Mouse (Mus musculus) hindbrain, embryonic 10.5 days (tissue): ENCODE data around the gene Ankrd2. TPM values are rescaled to one million over a fixed set of nuclear protein-coding genes. Genes with fewer than 3 reads are reported as not detected.

ENCODE experiments used
- DNase-seq: peaks from one replicate; pipeline ENCODE4 v3.0.0-alpha.2; 2017; ENCODE audit warnings: low spot score
- H3K27ac ChIP-seq: fragments of 300-500 bp; sonication (generic); 2 replicates; pipeline ENCODE4 v1.5.1; 2016; ENCODE audit warnings: mild to moderate bottlenecking, moderate library complexity
- H3K27me3 ChIP-seq: fragments of 300-500 bp; sonication (generic); 2 replicates; pipeline ENCODE4 v1.6.1; 2016; ENCODE audit warnings: mild to moderate bottlenecking; ENCODE audit not compliant: poor library complexity, insufficient read depth, severe bottlenecking
- H3K36me3 ChIP-seq: fragments of 300-500 bp; sonication (generic); 2 replicates; pipeline ENCODE4 v1.6.1; 2016; ENCODE audit warnings: mild to moderate bottlenecking, moderate library complexity
- H3K4me1 ChIP-seq: fragments of 300-500 bp; sonication (generic); replicated peaks from 2 replicates; pipeline ENCODE4 v1.6.1; 2016; ENCODE audit warnings: mild to moderate bottlenecking
- H3K4me3 ChIP-seq: fragments of 300-500 bp; sonication (generic); 2 replicates; pipeline ENCODE4 v1.5.1; 2016; ENCODE audit warnings: mild to moderate bottlenecking, moderate library complexity
- H3K9me3 ChIP-seq: fragments of 300-500 bp; sonication (generic); 2 replicates; pipeline ENCODE4 v1.6.1; 2016; ENCODE audit warnings: mild to moderate bottlenecking, moderate library complexity
- WGBS: fragments of 180-500 bp; shearing (Covaris S2); methylation state at CpG from one replicate; pipeline ENCODE4 v1.1.7; 2016; 5-methylcytosine and 5-hydroxymethylcytosine counted together
- polyA plus RNA-seq: library from polyadenylated mRNA; unstranded; fragments of >200 nt; fragmentation: Nextera tagmentation; extraction: Ambion mirVana; gene quantifications from 2 replicates; pipeline ENCODE4 v1.2.1, GENCODE M21; 2016

The Ankrd2 gene
- polyA plus RNA-seq, result 0.39 TPM in 1 of 2 replicates, not detected in the other

- Histone ChIP-seq H3K36me3 (peaks cover 10% of the 10 kb centered on the region), H3K27me3 (peaks cover 12% of the 10 kb centered on the region), H3K4me1 (peaks cover 25% of the 10 kb centered on the region), H3K27ac (peak within 1 kb of the TSS; percentile 1; the same call in 1 of the 2 replicates), H3K4me3 (no peak within 1 kb of the TSS), H3K9me3 (no peaks in the 10 kb centered on the region)
- DNase-seq, result peak; percentile 78
- WGBS, result 67% methylated on average over 19 of the region's 19 CpGs
These were observed at the start of gene Ankrd2 for GRCm38 (mm10) chr19:42035456-42036248. Gene Ankrd2, plus strand, starts transcription at chr19:42036000.

- Histone ChIP-seq H3K9me3 (no peaks in the 10 kb centered on the region), H3K4me3 (no peak overlapping the region), H3K27ac (no peak overlapping the region), H3K36me3 (no peaks in the 10 kb centered on the region), H3K4me1 (peaks cover 19% of the 10 kb centered on the region), H3K27me3 (peaks cover 20% of the 10 kb centered on the region)
- WGBS, result 90% methylated on average over 4 of the region's 4 CpGs
- no peak for DNase-seq
These were observed 48.6 kb upstream of the Ankrd2 start for GRCm38 (mm10) chr19:41987206-41987605.

- H3K27me3 ChIP-seq, result no peaks in the 10 kb centered on the region
- 80% methylated on average over 6 of the region's 6 CpGs for WGBS
These were observed 46.0 kb upstream of the Ankrd2 start for GRCm38 (mm10) chr19:41989810-41990209.

GRCm38 (mm10) chr19:41991926-41992477 lies 43.8 kb upstream of the Ankrd2 start:
- WGBS, result 31% methylated on average over 6 of the region's 6 CpGs
- H3K4me3 ChIP-seq, result no peak overlapping the region
- H3K27ac ChIP-seq, result no peak overlapping the region
- peaks cover 30% of the 10 kb centered on the region for H3K4me1 ChIP-seq
- H3K9me3 ChIP-seq, result no peaks in the 10 kb centered on the region
- no peaks in the 10 kb centered on the region for H3K27me3 ChIP-seq
- no peak for DNase-seq
- no peaks in the 10 kb centered on the region for H3K36me3 ChIP-seq

More at GRCm38 (mm10) chr19:41989810-41990209, 46.0 kb upstream of the Ankrd2 start:
- no peaks in the 10 kb centered on the region for H3K36me3 ChIP-seq
- peaks cover 13% of the 10 kb centered on the region for H3K4me1 ChIP-seq
- no peak overlapping the region for H3K27ac ChIP-seq
- DNase-seq, result no peak
- H3K9me3 ChIP-seq, result no peaks in the 10 kb centered on the region
- H3K4me3 ChIP-seq, result no peak overlapping the region

- H3K9me3 ChIP-seq, result no peaks in the 10 kb centered on the region
- 89% methylated on average over 2 of the region's 2 CpGs for WGBS
These were observed 42.8 kb upstream of the Ankrd2 start for GRCm38 (mm10) chr19:41992971-41993370.

GRCm38 (mm10) chr19:41993484-41993883 lies 42.3 kb upstream of the Ankrd2 start:
- WGBS, result 84% methylated on average over 6 of the region's 6 CpGs
- Histone ChIP-seq H3K27me3 (no peaks in the 10 kb centered on the region), H3K4me1 (peaks cover 30% of the 10 kb centered on the region), H3K36me3 (no peaks in the 10 kb centered on the region), H3K27ac (no peak overlapping the region), H3K9me3 (no peaks in the 10 kb centered on the region), H3K4me3 (no peak overlapping the region)
- no peak for DNase-seq

More at GRCm38 (mm10) chr19:41992971-41993370, 42.8 kb upstream of the Ankrd2 start:
- DNase-seq, result no peak
- no peaks in the 10 kb centered on the region for H3K27me3 ChIP-seq
- no peak overlapping the region for H3K27ac ChIP-seq
- H3K36me3 ChIP-seq, result no peaks in the 10 kb centered on the region
- H3K4me1 ChIP-seq, result peaks cover 30% of the 10 kb centered on the region
- no peak overlapping the region for H3K4me3 ChIP-seq

GRCm38 (mm10) chr19:41994023-41994422 lies 41.8 kb upstream of the Ankrd2 start:
- H3K27ac ChIP-seq, result no peak overlapping the region
- DNase-seq, result no peak
- no peak overlapping the region for H3K4me3 ChIP-seq
- H3K9me3 ChIP-seq, result no peaks in the 10 kb centered on the region
- no peaks in the 10 kb centered on the region for H3K27me3 ChIP-seq
- H3K4me1 ChIP-seq, result peaks cover 30% of the 10 kb centered on the region
- no peaks in the 10 kb centered on the region for H3K36me3 ChIP-seq
- WGBS, result 87% methylated on average over 7 of the region's 7 CpGs

GRCm38 (mm10) chr19:41995483-41995882 lies 40.3 kb upstream of the Ankrd2 start:
- Histone ChIP-seq H3K36me3 (no peaks in the 10 kb centered on the region), H3K27me3 (no peaks in the 10 kb centered on the region), H3K27ac (peak overlapping the region; percentile 64), H3K9me3 (no peaks in the 10 kb centered on the region), H3K4me1 (peaks cover 44% of the 10 kb centered on the region), H3K4me3 (no peak overlapping the region)
- DNase-seq, result no peak
- WGBS, result 59% methylated on average over 1 of the region's 1 CpGs

- no peaks in the 10 kb centered on the region for H3K9me3 ChIP-seq
- peaks cover 50% of the 10 kb centered on the region for H3K4me1 ChIP-seq
- H3K27me3 ChIP-seq, result no peaks in the 10 kb centered on the region
- no peak overlapping the region for H3K27ac ChIP-seq
- 87% methylated on average over 10 of the region's 10 CpGs for WGBS
- no peak overlapping the region for H3K4me3 ChIP-seq
- DNase-seq, result no peak
- no peaks in the 10 kb centered on the region for H3K36me3 ChIP-seq
These were observed 38.7 kb upstream of the Ankrd2 start for GRCm38 (mm10) chr19:41997090-41997489.

GRCm38 (mm10) chr19:41998770-41999548 lies 36.8 kb upstream of the Ankrd2 start:
- DNase-seq, result no peak
- Histone ChIP-seq H3K27me3 (no peaks in the 10 kb centered on the region), H3K4me3 (no peak overlapping the region), H3K9me3 (no peaks in the 10 kb centered on the region), H3K4me1 (peaks cover 45% of the 10 kb centered on the region), H3K36me3 (no peaks in the 10 kb centered on the region), H3K27ac (no peak overlapping the region)
- 91% methylated on average over 9 of the region's 9 CpGs for WGBS

GRCm38 (mm10) chr19:41999688-42000283 lies 36.0 kb upstream of the Ankrd2 start:
- WGBS, result 89% methylated on average over 4 of the region's 4 CpGs
- DNase-seq, result no peak
- H3K9me3 ChIP-seq, result no peaks in the 10 kb centered on the region
- no peaks in the 10 kb centered on the region for H3K36me3 ChIP-seq
- H3K27me3 ChIP-seq, result no peaks in the 10 kb centered on the region
- no peak overlapping the region for H3K27ac ChIP-seq
- peaks cover 47% of the 10 kb centered on the region for H3K4me1 ChIP-seq
- H3K4me3 ChIP-seq, result no peak overlapping the region

GRCm38 (mm10) chr19:42000446-42000958 lies 35.3 kb upstream of the Ankrd2 start:
- Histone ChIP-seq H3K4me1 (peaks cover 40% of the 10 kb centered on the region), H3K27me3 (no peaks in the 10 kb centered on the region), H3K36me3 (no peaks in the 10 kb centered on the region), H3K9me3 (no peaks in the 10 kb centered on the region), H3K4me3 (no peak overlapping the region), H3K27ac (0 out of 2 replicates have a peak overlapping the region, but pooled peaks have one; percentile 40)
- no peak for DNase-seq
- 70% methylated on average over 4 of the region's 4 CpGs for WGBS
